Mouse (Mus musculus): Measurements from ENCODE around the gene Rnf224. TPM values are rescaled to one million over a fixed set of nuclear protein-coding genes. Genes with fewer than 3 reads are reported as not detected.

The Rnf224 gene
- total and polyA plus RNA-seq, 2 experiments from 2014 or later, result not detected

DNA sequence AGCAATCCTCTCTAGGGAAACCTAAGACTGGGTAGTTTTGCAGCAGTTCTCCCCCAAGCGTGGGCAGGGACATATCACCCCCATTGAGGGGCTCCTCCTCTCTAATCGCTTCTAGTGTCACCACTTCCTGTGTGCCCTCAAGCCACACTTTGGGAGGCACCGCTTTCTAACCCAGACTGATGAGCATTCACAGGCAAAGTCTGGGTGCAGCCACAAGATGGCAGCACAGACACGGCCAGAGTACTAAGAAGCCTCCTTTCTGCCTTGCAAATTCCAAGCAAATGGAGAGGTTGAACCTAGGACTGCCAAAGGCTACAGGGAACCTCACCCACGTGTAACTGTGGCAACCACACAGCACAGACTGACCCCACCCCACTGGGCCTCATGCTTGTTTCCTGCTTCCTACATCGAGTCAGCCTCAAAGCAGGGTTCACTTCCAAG is 43.2 kb downstream of the Rnf224 start:
- DNase-seq (ENCODE audit: low spot score) (peak; percentile 87), ATAC-seq (ENCODE audit: insufficient read depth, low read depth) (peak; percentile 71)
- WGBS, result 2% methylated on average over 6 of the region's 6 CpGs
- Histone ChIP-seq H3K4me2 (ENCODE audit: low read depth, low read length) (peak overlapping the region; percentile 30), H3K36me3 (replicated peaks; ENCODE audit: control insufficient read depth, insufficient read depth, low read length) (no peaks in the 10 kb centered on the region), H3K9ac (replicated peaks; ENCODE audit: low read depth, low read length) (no peak overlapping the region), H3K27ac (ENCODE audit: low read depth) (peak overlapping the region; percentile 46; the same call in 1 of the 2 replicates), H3K27me3 (ENCODE audit: control insufficient read depth, insufficient read depth, low read length) (peaks cover 5% of the 10 kb centered on the region; the same call in 1 of the 2 replicates), H3K9me3 (replicated peaks; ENCODE audit: control insufficient read depth, low read length) (no peaks in the 10 kb centered on the region), H3K4me3 (ENCODE audit: low read depth, low read length) (no peak overlapping the region), H3K4me1 (ENCODE audit: control insufficient read depth, insufficient read depth) (no peaks in the 10 kb centered on the region)
- no peak for TF ChIP-seq EP300 (IDR thresholded peaks at IDR 0.05; ENCODE audit: low read depth)
- peak; percentile 95 for TF ChIP-seq CTCF (IDR thresholded peaks at IDR 0.05; ENCODE audit: low read depth)

DNA sequence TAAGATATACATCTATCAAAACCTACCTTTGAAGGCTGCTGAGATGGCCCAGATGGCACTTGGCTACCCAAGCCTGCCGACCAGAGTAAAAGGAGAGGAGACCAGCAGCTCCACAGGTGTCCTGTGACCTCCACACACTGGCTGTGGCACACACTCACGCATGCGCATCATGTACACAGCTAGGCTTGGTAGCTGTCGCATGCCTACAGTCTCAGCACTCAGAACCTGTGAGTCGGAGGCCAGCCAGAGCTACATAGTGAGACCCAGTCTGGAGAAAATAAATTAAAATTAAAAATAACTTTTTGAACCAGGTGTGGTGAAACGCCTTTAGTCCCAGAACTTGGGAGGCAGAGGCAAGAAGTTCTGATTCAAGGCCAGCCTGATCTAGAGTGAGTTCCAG is 48.7 kb downstream of the Rnf224 start:
- Histone ChIP-seq H3K4me1 (ENCODE audit: control insufficient read depth, insufficient read depth) (peaks cover 8% of the 10 kb centered on the region), H3K4me2 (ENCODE audit: low read depth, low read length) (no peak overlapping the region), H3K9me3 (replicated peaks; ENCODE audit: control insufficient read depth, low read length) (no peaks in the 10 kb centered on the region), H3K27ac (ENCODE audit: low read depth) (no peak overlapping the region), H3K9ac (replicated peaks; ENCODE audit: low read depth, low read length) (no peak overlapping the region), H3K4me3 (ENCODE audit: low read depth, low read length) (no peak overlapping the region), H3K27me3 (ENCODE audit: control insufficient read depth, insufficient read depth, low read length) (no peaks in the 10 kb centered on the region), H3K36me3 (replicated peaks; ENCODE audit: control insufficient read depth, insufficient read depth, low read length) (no peaks in the 10 kb centered on the region)
- ATAC-seq (ENCODE audit: insufficient read depth, low read depth) (no peak), DNase-seq (ENCODE audit: low spot score) (no peak)
- no peak for TF ChIP-seq EP300 (IDR thresholded peaks at IDR 0.05; ENCODE audit: low read depth)
- no peak for TF ChIP-seq CTCF (IDR thresholded peaks at IDR 0.05; ENCODE audit: low read depth)
- 82% methylated on average over 6 of the region's 6 CpGs for WGBS

- H3K4me2 ChIP-seq (ENCODE audit: low read depth, low read length), result peak overlapping the region; percentile 76
- no peak overlapping the region for H3K27ac ChIP-seq (ENCODE audit: low read depth)
- no peak for TF ChIP-seq CTCF (IDR thresholded peaks at IDR 0.05; ENCODE audit: low read depth)
- TF ChIP-seq EP300 (IDR thresholded peaks at IDR 0.05; ENCODE audit: low read depth), result no peak
- no peak overlapping the region; the same call in 1 of the 2 replicates for H3K4me3 ChIP-seq (ENCODE audit: low read depth, low read length)
- no peaks in the 10 kb centered on the region for H3K27me3 ChIP-seq (ENCODE audit: control insufficient read depth, insufficient read depth, low read length)
- H3K9ac ChIP-seq (replicated peaks; ENCODE audit: low read depth, low read length), result no peak overlapping the region
- H3K4me1 ChIP-seq (ENCODE audit: control insufficient read depth, insufficient read depth), result peaks cover 8% of the 10 kb centered on the region
- WGBS, result 40% methylated on average over 5 of the region's 5 CpGs
- no peaks in the 10 kb centered on the region for H3K36me3 ChIP-seq (replicated peaks; ENCODE audit: control insufficient read depth, insufficient read depth, low read length)
- DNase-seq (ENCODE audit: low spot score) (no peak), ATAC-seq (ENCODE audit: insufficient read depth, low read depth) (no peak)
- no peaks in the 10 kb centered on the region for H3K9me3 ChIP-seq (replicated peaks; ENCODE audit: control insufficient read depth, low read length)
Observed at GRCm38 (mm10) chr2:25186575-25186930, 50.0 kb downstream of the Rnf224 start.

DNA sequence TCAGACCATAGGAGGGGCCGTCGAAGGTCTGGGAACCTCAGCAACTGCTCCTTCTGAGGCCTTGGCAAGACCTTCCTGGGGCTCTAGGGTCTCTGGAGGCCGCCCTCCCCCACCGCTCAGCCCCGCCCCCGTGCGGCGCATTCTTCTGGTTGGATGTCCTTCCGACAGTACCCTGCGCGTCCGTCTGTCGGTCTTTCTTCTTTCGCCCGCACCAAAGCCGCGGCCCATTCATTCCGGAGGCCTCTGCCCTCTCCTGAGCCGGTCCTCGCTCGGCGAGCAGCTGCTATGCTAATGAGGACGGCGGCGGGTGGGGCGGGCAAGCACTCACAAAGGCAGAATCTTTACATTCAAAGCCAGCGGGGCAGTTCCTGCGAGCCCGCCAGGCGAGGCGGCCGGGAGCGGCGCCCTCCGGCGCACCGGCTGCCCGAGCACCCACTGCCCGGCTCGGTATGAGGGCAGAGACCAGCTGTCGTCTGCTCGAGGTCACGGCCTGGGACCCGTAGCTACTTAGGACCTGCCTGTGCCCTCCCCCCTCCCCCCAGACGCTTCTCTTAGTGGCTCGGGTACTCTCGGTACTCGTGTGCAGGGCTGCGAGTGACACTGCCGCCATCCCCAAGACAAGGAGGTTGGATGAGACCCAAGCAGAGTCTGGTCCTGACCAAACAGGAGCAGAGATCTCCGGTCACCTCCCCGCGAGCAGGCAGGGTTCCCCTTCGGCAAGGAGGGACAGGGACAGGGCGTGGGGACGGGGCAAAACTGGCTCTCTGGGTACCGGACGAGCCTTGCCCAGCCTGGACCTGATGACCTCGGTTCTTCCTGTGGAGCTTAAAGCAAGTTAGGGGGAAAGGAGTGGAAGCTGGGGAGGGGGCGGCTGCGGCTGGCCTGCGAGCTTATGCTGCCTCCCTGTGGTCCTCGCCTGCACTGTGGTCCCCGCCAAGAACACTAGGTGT is 50.7 kb downstream of the Rnf224 start:
- no peaks in the 10 kb centered on the region for H3K36me3 ChIP-seq (replicated peaks; ENCODE audit: control insufficient read depth, insufficient read depth, low read length)
- H3K27me3 ChIP-seq (ENCODE audit: control insufficient read depth, insufficient read depth, low read length), result no peaks in the 10 kb centered on the region
- H3K4me2 ChIP-seq (ENCODE audit: low read depth, low read length), result peak overlapping the region; percentile 76
- H3K4me1 ChIP-seq (ENCODE audit: control insufficient read depth, insufficient read depth), result peaks cover 11% of the 10 kb centered on the region
- TF ChIP-seq EP300 (IDR thresholded peaks at IDR 0.05; ENCODE audit: low read depth) (0 out of 2 replicates have a peak, but pooled peaks have one; percentile 18), CTCF (IDR thresholded peaks at IDR 0.05; ENCODE audit: low read depth) (peak; percentile 59)
- whole genome bisulfite sequencing, result 2% methylated on average over 63 of the region's 64 CpGs
- peak; percentile 34 for ATAC-seq (ENCODE audit: insufficient read depth, low read depth)
- DNase-seq (ENCODE audit: low spot score), result peak; percentile 45
- no peaks in the 10 kb centered on the region for H3K9me3 ChIP-seq (replicated peaks; ENCODE audit: control insufficient read depth, low read length)
- H3K27ac ChIP-seq (ENCODE audit: low read depth), result peak overlapping the region; percentile 63
- H3K4me3 ChIP-seq (ENCODE audit: low read depth, low read length), result peak overlapping the region; percentile 47
- H3K9ac ChIP-seq (replicated peaks; ENCODE audit: low read depth, low read length), result peak overlapping the region; percentile 52

- H3K27me3 ChIP-seq (ENCODE audit: control insufficient read depth, insufficient read depth, low read length), result 0 out of 2 replicates have a peak, but pooled peaks cover 6% of the 10 kb centered on the region
- no peak overlapping the region for H3K9ac ChIP-seq (replicated peaks; ENCODE audit: low read depth, low read length)
- 92% methylated on average over 7 of the region's 7 CpGs for WGBS
- H3K4me3 ChIP-seq (ENCODE audit: low read depth, low read length), result no peak overlapping the region
- H3K9me3 ChIP-seq (replicated peaks; ENCODE audit: control insufficient read depth, low read length), result no peaks in the 10 kb centered on the region
- TF ChIP-seq EP300 (IDR thresholded peaks at IDR 0.05; ENCODE audit: low read depth), result no peak
- H3K4me1 ChIP-seq (ENCODE audit: control insufficient read depth, insufficient read depth), result peaks cover 11% of the 10 kb centered on the region
- no peak overlapping the region for H3K27ac ChIP-seq (ENCODE audit: low read depth)
- H3K36me3 ChIP-seq (replicated peaks; ENCODE audit: control insufficient read depth, insufficient read depth, low read length), result no peaks in the 10 kb centered on the region
- DNase-seq (ENCODE audit: low spot score) (no peak), ATAC-seq (ENCODE audit: insufficient read depth, low read depth) (no peak)
- H3K4me2 ChIP-seq (ENCODE audit: low read depth, low read length), result no peak overlapping the region
Observed at GRCm38 (mm10) chr2:25184496-25184895, 52.1 kb downstream of the Rnf224 start.

Other genes with a start within 250 kb of the Rnf224 start
Only the 30 nearest of the 31 such genes appear.
- gene Nsmf, start 182.4 kb downstream of the Rnf224 start, total RNA-seq (2014; rRNA removed; ENCODE audit: low replicate concordance), result 68.3 and 86.7 TPM in 2 replicates
- 33.5 and 36.0 TPM in 2 replicates for gene Nsmf, start 182.4 kb downstream of the Rnf224 start, polyA plus RNA-seq (2015; fragmentation: Nextera tagmentation; extraction: Ambion mirVana)
- gene Entpd8, start 156.5 kb downstream of the Rnf224 start, total RNA-seq (2014; rRNA removed; ENCODE audit: low replicate concordance), result not detected in 2 replicates
- gene Entpd8, start 156.5 kb downstream of the Rnf224 start, polyA plus RNA-seq (2015; fragmentation: Nextera tagmentation; extraction: Ambion mirVana), result not detected in 2 replicates
- gene Noxa1, start 141.6 kb downstream of the Rnf224 start, total RNA-seq (2014; rRNA removed; ENCODE audit: low replicate concordance), result not detected in 2 replicates
- not detected in 2 replicates for gene Noxa1, start 141.6 kb downstream of the Rnf224 start, polyA plus RNA-seq (2015; fragmentation: Nextera tagmentation; extraction: Ambion mirVana)
- gene Nrarp, start 56.0 kb downstream of the Rnf224 start, total RNA-seq (2014; rRNA removed; ENCODE audit: low replicate concordance), result 34.1 and 38.1 TPM in 2 replicates
- gene Nrarp, start 56.0 kb downstream of the Rnf224 start, polyA plus RNA-seq (2015; fragmentation: Nextera tagmentation; extraction: Ambion mirVana), result 8.8 and 9.6 TPM in 2 replicates
- gene Tor4a, start 39.9 kb downstream of the Rnf224 start, total RNA-seq (2014; rRNA removed; ENCODE audit: low replicate concordance), result 4.9 and 8.6 TPM in 2 replicates
- gene Tor4a, start 39.9 kb downstream of the Rnf224 start, polyA plus RNA-seq (2015; fragmentation: Nextera tagmentation; extraction: Ambion mirVana), result 4.4 and 5.2 TPM in 2 replicates
- gene Nelfb, start 25.3 kb downstream of the Rnf224 start, total RNA-seq (2014; rRNA removed; ENCODE audit: low replicate concordance), result 49.0 and 63.7 TPM in 2 replicates
- 38.4 and 41.9 TPM in 2 replicates for gene Nelfb, start 25.3 kb downstream of the Rnf224 start, polyA plus RNA-seq (2015; fragmentation: Nextera tagmentation; extraction: Ambion mirVana)
- not detected in 2 replicates for gene Stpg3, start 22.1 kb downstream of the Rnf224 start, total RNA-seq (2014; rRNA removed; ENCODE audit: low replicate concordance)
- not detected in 2 replicates for gene Stpg3, start 22.1 kb downstream of the Rnf224 start, polyA plus RNA-seq (2015; fragmentation: Nextera tagmentation; extraction: Ambion mirVana)
- gene Fam166a, start 18.0 kb downstream of the Rnf224 start, total RNA-seq (2014; rRNA removed; ENCODE audit: low replicate concordance), result not detected in 2 replicates
- gene Fam166a, start 18.0 kb downstream of the Rnf224 start, polyA plus RNA-seq (2015; fragmentation: Nextera tagmentation; extraction: Ambion mirVana), result 0.33 TPM in 1 of 2 replicates, not detected in the other
- 665 and 888 TPM in 2 replicates for gene Tubb4b, start 12.1 kb downstream of the Rnf224 start, total RNA-seq (2014; rRNA removed; ENCODE audit: low replicate concordance)
- gene Tubb4b, start 12.1 kb downstream of the Rnf224 start, polyA plus RNA-seq (2015; fragmentation: Nextera tagmentation; extraction: Ambion mirVana), result 217 and 244 TPM in 2 replicates
- not detected in 2 replicates for gene Slc34a3, start 2.4 kb downstream of the Rnf224 start, total RNA-seq (2014; rRNA removed; ENCODE audit: low replicate concordance)
- gene Slc34a3, start 2.4 kb downstream of the Rnf224 start, polyA plus RNA-seq (2015; fragmentation: Nextera tagmentation; extraction: Ambion mirVana), result not detected in 2 replicates
- gene Rnf208, start 5.5 kb upstream of the Rnf224 start, total RNA-seq (2014; rRNA removed; ENCODE audit: low replicate concordance), result 2.4 and 4.1 TPM in 2 replicates
- gene Rnf208, start 5.5 kb upstream of the Rnf224 start, polyA plus RNA-seq (2015; fragmentation: Nextera tagmentation; extraction: Ambion mirVana), result 0.92 and 1.1 TPM in 2 replicates
- not detected in 2 replicates for gene Cysrt1, start 5.7 kb upstream of the Rnf224 start, total RNA-seq (2014; rRNA removed; ENCODE audit: low replicate concordance)
- not detected in 2 replicates for gene Cysrt1, start 5.7 kb upstream of the Rnf224 start, polyA plus RNA-seq (2015; fragmentation: Nextera tagmentation; extraction: Ambion mirVana)
- 4.8 and 6.9 TPM in 2 replicates for gene AL732309.1, start 10.1 kb upstream of the Rnf224 start, total RNA-seq (2014; rRNA removed; ENCODE audit: low replicate concordance)
- gene AL732309.1, start 10.1 kb upstream of the Rnf224 start, polyA plus RNA-seq (2015; fragmentation: Nextera tagmentation; extraction: Ambion mirVana), result 0.97 and 1.6 TPM in 2 replicates
- gene Tmem203, start 18.7 kb upstream of the Rnf224 start, total RNA-seq (2014; rRNA removed; ENCODE audit: low replicate concordance), result 35.3 and 42.0 TPM in 2 replicates
- gene Tmem203, start 18.7 kb upstream of the Rnf224 start, polyA plus RNA-seq (2015; fragmentation: Nextera tagmentation; extraction: Ambion mirVana), result 25.6 and 26.5 TPM in 2 replicates
- 5.2 and 5.4 TPM in 2 replicates for gene Tprn, start 25.8 kb upstream of the Rnf224 start, total RNA-seq (2014; rRNA removed; ENCODE audit: low replicate concordance)
- gene Tprn, start 25.8 kb upstream of the Rnf224 start, polyA plus RNA-seq (2015; fragmentation: Nextera tagmentation; extraction: Ambion mirVana), result 3.6 and 3.7 TPM in 2 replicates
- 58.9 and 110 TPM in 2 replicates for gene Ssna1, start 35.7 kb upstream of the Rnf224 start, total RNA-seq (2014; rRNA removed; ENCODE audit: low replicate concordance)
- gene Ssna1, start 35.7 kb upstream of the Rnf224 start, polyA plus RNA-seq (2015; fragmentation: Nextera tagmentation; extraction: Ambion mirVana), result 111 and 117 TPM in 2 replicates
- 31.4 and 48.6 TPM in 2 replicates for gene Anapc2, start 35.7 kb upstream of the Rnf224 start, total RNA-seq (2014; rRNA removed; ENCODE audit: low replicate concordance)
- 41.0 and 46.5 TPM in 2 replicates for gene Anapc2, start 35.7 kb upstream of the Rnf224 start, polyA plus RNA-seq (2015; fragmentation: Nextera tagmentation; extraction: Ambion mirVana)
- not detected in 2 replicates for gene Tmem210, start 51.4 kb upstream of the Rnf224 start, total RNA-seq (2014; rRNA removed; ENCODE audit: low replicate concordance)
- not detected in 2 replicates for gene Tmem210, start 51.4 kb upstream of the Rnf224 start, polyA plus RNA-seq (2015; fragmentation: Nextera tagmentation; extraction: Ambion mirVana)
- not detected in 2 replicates for gene Lrrc26, start 53.1 kb upstream of the Rnf224 start, total RNA-seq (2014; rRNA removed; ENCODE audit: low replicate concordance)
- gene Lrrc26, start 53.1 kb upstream of the Rnf224 start, polyA plus RNA-seq (2015; fragmentation: Nextera tagmentation; extraction: Ambion mirVana), result 1.2 TPM in 1 of 2 replicates, not detected in the other
- gene Grin1, start 82.4 kb upstream of the Rnf224 start, total RNA-seq (2014; rRNA removed; ENCODE audit: low replicate concordance), result 0.46 TPM in 1 of 2 replicates, not detected in the other
- not detected in 2 replicates for gene Grin1, start 82.4 kb upstream of the Rnf224 start, polyA plus RNA-seq (2015; fragmentation: Nextera tagmentation; extraction: Ambion mirVana)
- 20.1 and 41.2 TPM in 2 replicates for gene Man1b1, start 95.6 kb upstream of the Rnf224 start, total RNA-seq (2014; rRNA removed; ENCODE audit: low replicate concordance)
- 18.8 and 19.5 TPM in 2 replicates for gene Man1b1, start 95.6 kb upstream of the Rnf224 start, polyA plus RNA-seq (2015; fragmentation: Nextera tagmentation; extraction: Ambion mirVana)
- 9.0 and 13.2 TPM in 2 replicates for gene Dpp7, start 119.6 kb upstream of the Rnf224 start, total RNA-seq (2014; rRNA removed; ENCODE audit: low replicate concordance)
- 4.3 and 4.6 TPM in 2 replicates for gene Dpp7, start 119.6 kb upstream of the Rnf224 start, polyA plus RNA-seq (2015; fragmentation: Nextera tagmentation; extraction: Ambion mirVana)
- 1.3 and 10.9 TPM in 2 replicates for gene Uap1l1, start 128.9 kb upstream of the Rnf224 start, total RNA-seq (2014; rRNA removed; ENCODE audit: low replicate concordance)
- gene Uap1l1, start 128.9 kb upstream of the Rnf224 start, polyA plus RNA-seq (2015; fragmentation: Nextera tagmentation; extraction: Ambion mirVana), result 13.0 and 14.3 TPM in 2 replicates
- gene Sapcd2, start 135.5 kb upstream of the Rnf224 start, total RNA-seq (2014; rRNA removed; ENCODE audit: low replicate concordance), result 14.0 and 26.1 TPM in 2 replicates
- gene Sapcd2, start 135.5 kb upstream of the Rnf224 start, polyA plus RNA-seq (2015; fragmentation: Nextera tagmentation; extraction: Ambion mirVana), result 5.6 and 6.4 TPM in 2 replicates
- 7.9 and 44.8 TPM in 2 replicates for gene Entpd2, start 159.1 kb upstream of the Rnf224 start, total RNA-seq (2014; rRNA removed; ENCODE audit: low replicate concordance)
- 3.5 and 4.2 TPM in 2 replicates for gene Entpd2, start 159.1 kb upstream of the Rnf224 start, polyA plus RNA-seq (2015; fragmentation: Nextera tagmentation; extraction: Ambion mirVana)
- gene Npdc1, start 162.6 kb upstream of the Rnf224 start, total RNA-seq (2014; rRNA removed; ENCODE audit: low replicate concordance), result 43.0 and 49.7 TPM in 2 replicates
- 21.0 and 24.5 TPM in 2 replicates for gene Npdc1, start 162.6 kb upstream of the Rnf224 start, polyA plus RNA-seq (2015; fragmentation: Nextera tagmentation; extraction: Ambion mirVana)
- gene Fut7, start 186.5 kb upstream of the Rnf224 start, total RNA-seq (2014; rRNA removed; ENCODE audit: low replicate concordance), result not detected in 2 replicates
- gene Fut7, start 186.5 kb upstream of the Rnf224 start, polyA plus RNA-seq (2015; fragmentation: Nextera tagmentation; extraction: Ambion mirVana), result not detected in 2 replicates
- gene Abca2, start 191.9 kb upstream of the Rnf224 start, total RNA-seq (2014; rRNA removed; ENCODE audit: low replicate concordance), result 27.6 and 32.0 TPM in 2 replicates
- 2.4 and 3.6 TPM in 2 replicates for gene Abca2, start 191.9 kb upstream of the Rnf224 start, polyA plus RNA-seq (2015; fragmentation: Nextera tagmentation; extraction: Ambion mirVana)
- 2.4 and 4.5 TPM in 2 replicates for gene Clic3, start 220.1 kb upstream of the Rnf224 start, total RNA-seq (2014; rRNA removed; ENCODE audit: low replicate concordance)
- 6.5 and 7.4 TPM in 2 replicates for gene Clic3, start 220.1 kb upstream of the Rnf224 start, polyA plus RNA-seq (2015; fragmentation: Nextera tagmentation; extraction: Ambion mirVana)
- 71.9 and 90.7 TPM in 2 replicates for gene Paxx, start 224.3 kb upstream of the Rnf224 start, total RNA-seq (2014; rRNA removed; ENCODE audit: low replicate concordance)
- gene Paxx, start 224.3 kb upstream of the Rnf224 start, polyA plus RNA-seq (2015; fragmentation: Nextera tagmentation; extraction: Ambion mirVana), result 42.7 and 45.5 TPM in 2 replicates

Data from heart, postnatal 0 days (tissue).